Mouse (Mus musculus) stomach, embryonic 15.5 days (tissue): ENCODE measurements around the gene Dtx4. TPM values are rescaled to one million over a fixed set of nuclear protein-coding genes. Genes with fewer than 3 reads are reported as not detected.
A peak's percentile ranks its signal among the peaks of the same experiment; 100 is the strongest.

Experiments used
- ATAC-seq: fragments of 200-750 bp; cut with Nextera tagmentation; 2 replicates; pipeline ENCODE4 v1.8.0; 2017; ENCODE audit warnings: low read depth, moderate number of reproducible peaks, moderate TSS enrichment; ENCODE audit not compliant: insufficient read depth, low FRiP score
- H3K27ac ChIP-seq: fragments of 300-500 bp; sonication (generic); 2 replicates; pipeline ENCODE4 v1.5.1; 2015; ENCODE audit warnings: mild to moderate bottlenecking, inconsistent platforms
- H3K27me3 ChIP-seq: fragments of 300-500 bp; sonication (generic); replicated peaks from 2 replicates; pipeline ENCODE4 v1.6.1; 2015; ENCODE audit warnings: inconsistent platforms
- H3K36me3 ChIP-seq: fragments of 300-500 bp; sonication (generic); 2 replicates; pipeline ENCODE4 v1.6.1; 2015; ENCODE audit warnings: inconsistent platforms
- H3K4me1 ChIP-seq: fragments of 300-500 bp; sonication (generic); 2 replicates; pipeline ENCODE4 v1.6.1; 2015; ENCODE audit warnings: inconsistent platforms
- H3K4me2 ChIP-seq: fragments of 300-500 bp; sonication (generic); 2 replicates; pipeline ENCODE4 v1.6.1; 2015; ENCODE audit warnings: mild to moderate bottlenecking, inconsistent platforms
- H3K4me3 ChIP-seq: fragments of 300-500 bp; sonication (generic); replicated peaks from 2 replicates; pipeline ENCODE4 v1.5.1; 2015; ENCODE audit warnings: inconsistent platforms
- H3K9ac ChIP-seq: fragments of 300-500 bp; sonication (generic); 2 replicates; pipeline ENCODE4 v1.6.1; 2015; ENCODE audit warnings: inconsistent platforms
- H3K9me3 ChIP-seq: fragments of 300-500 bp; sonication (generic); 2 replicates; pipeline ENCODE4 v1.6.1; 2016; ENCODE audit warnings: inconsistent platforms
- WGBS: fragments of 180-500 bp; shearing (Covaris S2); methylation state at CpG from one replicate; pipeline ENCODE4 v1.1.7; 2015; 5-methylcytosine and 5-hydroxymethylcytosine counted together
- polyA plus RNA-seq: library from polyadenylated mRNA; unstranded; fragments of >200 nt; fragmentation: Nextera tagmentation; extraction: Ambion mirVana; gene quantifications from 2 replicates; pipeline ENCODE4 v1.2.1, GENCODE M21; 2015

Dtx4 gene
- polyA plus RNA-seq, 1 experiment from 2014 or later, result 14.7 TPM

DNA sequence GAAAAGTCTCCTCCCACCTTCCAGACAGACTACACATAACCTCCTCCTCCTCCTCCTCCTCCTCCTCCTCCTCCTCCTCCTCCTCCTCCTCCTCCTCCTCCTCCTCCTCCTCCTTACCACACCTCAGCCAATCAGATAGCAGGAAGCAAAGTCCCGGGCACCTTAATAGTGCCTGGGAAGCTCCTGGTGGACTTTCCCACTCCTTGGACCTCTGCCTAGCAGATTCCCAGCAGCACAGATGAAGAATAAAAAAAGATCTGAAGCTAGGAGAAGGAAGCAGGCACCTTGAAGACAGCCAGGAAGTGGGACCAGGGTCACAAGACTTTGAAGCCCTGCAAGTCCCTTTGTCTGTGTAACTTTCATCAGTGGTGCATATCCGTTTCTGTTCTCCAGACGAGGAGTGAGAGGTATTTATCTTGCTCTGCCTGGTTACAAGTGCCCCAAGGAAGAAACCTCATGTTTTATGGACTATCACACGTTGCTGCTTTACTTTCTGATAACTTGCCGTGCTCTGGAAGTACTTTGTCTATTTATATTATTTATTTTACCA lies 24.5 kb downstream of the Dtx4 start:
- Histone ChIP-seq H3K4me1 (peaks cover 13% of the 10 kb centered on the region), H3K9me3 (no peaks in the 10 kb centered on the region), H3K4me3 (no peak overlapping the region), H3K9ac (no peak overlapping the region), H3K4me2 (no peak overlapping the region), H3K27ac (0 out of 2 replicates have a peak overlapping the region, but pooled peaks have one; percentile 35), H3K27me3 (no peaks in the 10 kb centered on the region), H3K36me3 (peaks cover 6% of the 10 kb centered on the region)
- WGBS, result 33% methylated on average over 5 of the region's 5 CpGs
- ATAC-seq, result no peak

DNA sequence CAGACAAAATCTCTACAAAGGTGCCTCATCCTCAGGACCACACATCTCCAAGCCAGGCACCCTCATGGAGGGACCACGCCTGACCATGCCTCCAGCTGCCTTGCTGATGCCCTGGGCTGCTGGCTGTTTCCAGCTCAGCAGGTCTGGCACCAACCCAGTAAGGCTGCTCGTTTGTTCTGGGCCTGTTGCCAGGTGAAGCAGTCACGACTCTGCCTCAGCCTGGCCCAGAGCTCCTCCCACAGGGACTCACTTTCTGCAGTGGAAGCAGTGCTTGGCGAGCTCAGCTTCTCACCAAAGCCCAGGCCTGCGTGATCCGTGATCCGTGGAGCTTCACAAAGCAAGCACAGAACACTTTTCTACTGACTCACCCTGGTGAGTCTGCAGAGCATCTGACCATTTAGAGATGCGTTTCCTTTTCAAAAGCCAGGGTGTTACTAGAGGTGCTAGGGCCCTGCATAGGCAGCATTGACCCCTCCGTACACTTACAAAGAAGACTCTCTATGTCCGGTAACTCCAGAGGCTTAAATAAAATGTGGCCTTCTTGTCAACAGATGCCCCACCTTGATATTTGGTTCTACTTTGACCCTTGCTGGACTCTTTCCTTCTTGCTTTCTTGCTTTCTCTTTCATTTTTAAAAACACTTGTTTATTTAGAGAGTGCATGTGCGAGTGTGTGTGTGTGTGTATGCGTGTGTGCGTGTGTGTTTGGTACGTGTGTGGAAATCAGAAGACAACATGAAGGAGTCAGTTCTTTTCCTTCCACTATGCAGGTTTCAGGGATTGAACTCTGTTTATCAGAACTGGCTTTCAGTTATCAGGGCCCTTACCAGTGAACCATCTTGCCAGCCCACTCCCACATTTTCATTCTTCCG lies 25.6 kb downstream of the Dtx4 start:
- no peaks in the 10 kb centered on the region for H3K27me3 ChIP-seq
- H3K9ac ChIP-seq, result no peak overlapping the region
- H3K4me2 ChIP-seq, result peak overlapping the region; percentile 21; the same call in 1 of the 2 replicates
- no peak overlapping the region for H3K4me3 ChIP-seq
- peaks cover 13% of the 10 kb centered on the region for H3K4me1 ChIP-seq
- no peaks in the 10 kb centered on the region for H3K9me3 ChIP-seq
- H3K27ac ChIP-seq, result peak overlapping the region; percentile 86
- WGBS, result 46% methylated on average over 15 of the region's 15 CpGs
- H3K36me3 ChIP-seq, result no peaks in the 10 kb centered on the region; the same call in 1 of the 2 replicates
- ATAC-seq, result peak; percentile 95

DNA sequence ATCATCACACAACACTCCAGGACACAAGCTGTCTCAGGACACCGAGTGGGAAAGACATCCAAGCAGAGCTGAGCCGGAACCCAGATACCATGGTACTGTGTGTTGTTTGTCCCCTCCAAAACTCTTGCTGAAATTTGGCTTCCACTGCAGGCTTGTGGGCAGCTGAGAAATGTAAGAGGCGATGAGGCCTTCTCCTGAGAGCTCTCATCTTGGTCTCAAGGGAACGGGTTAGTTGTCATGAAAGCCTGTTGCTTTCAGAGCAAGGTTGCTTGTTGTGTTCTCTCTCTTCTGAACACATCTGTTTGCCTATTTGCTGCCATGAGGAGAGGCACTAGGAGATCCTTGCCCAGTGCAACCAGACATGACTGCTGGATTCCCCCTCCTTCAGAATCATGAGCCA lies 27.3 kb downstream of the Dtx4 start:
- no peak for ATAC-seq
- no peaks in the 10 kb centered on the region for H3K9me3 ChIP-seq
- H3K4me3 ChIP-seq, result no peak overlapping the region
- no peaks in the 10 kb centered on the region for H3K27me3 ChIP-seq
- H3K9ac ChIP-seq, result no peak overlapping the region
- H3K27ac ChIP-seq, result no peak overlapping the region
- H3K36me3 ChIP-seq, result peaks cover 10% of the 10 kb centered on the region; the same call in 1 of the 2 replicates
- no peak overlapping the region for H3K4me2 ChIP-seq
- H3K4me1 ChIP-seq, result peaks cover 13% of the 10 kb centered on the region
- 91% methylated on average over 4 of the region's 4 CpGs for WGBS

DNA sequence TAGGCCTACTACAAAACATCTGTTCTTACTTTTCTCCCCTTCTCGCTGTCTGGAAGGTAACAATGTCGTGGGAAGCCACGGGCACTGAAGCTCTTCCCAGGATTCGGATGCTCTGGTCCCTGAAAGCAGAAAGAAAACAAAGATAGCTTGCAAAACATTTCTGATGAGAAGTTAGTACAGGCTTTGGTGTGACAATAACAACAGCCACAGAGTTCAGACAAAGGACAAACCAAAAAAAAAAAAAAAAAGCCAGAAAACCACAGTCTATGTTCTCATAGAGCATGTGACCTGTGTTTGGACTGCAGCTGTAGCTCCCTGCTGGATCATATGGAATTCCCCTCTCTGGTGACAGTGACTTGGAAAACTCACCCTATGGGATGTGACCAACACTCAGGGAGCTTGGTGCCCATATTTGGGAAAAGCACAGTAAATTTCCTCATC lies 28.0 kb downstream of the Dtx4 start:
- Histone ChIP-seq H3K4me1 (peaks cover 13% of the 10 kb centered on the region), H3K27me3 (no peaks in the 10 kb centered on the region), H3K36me3 (peaks cover 13% of the 10 kb centered on the region; the same call in 1 of the 2 replicates), H3K9me3 (no peaks in the 10 kb centered on the region), H3K4me3 (no peak overlapping the region), H3K27ac (peak overlapping the region; percentile 42; the same call in 1 of the 2 replicates), H3K4me2 (no peak overlapping the region), H3K9ac (no peak overlapping the region)
- ATAC-seq, result no peak
- WGBS, result 71% methylated on average over 4 of the region's 4 CpGs

DNA sequence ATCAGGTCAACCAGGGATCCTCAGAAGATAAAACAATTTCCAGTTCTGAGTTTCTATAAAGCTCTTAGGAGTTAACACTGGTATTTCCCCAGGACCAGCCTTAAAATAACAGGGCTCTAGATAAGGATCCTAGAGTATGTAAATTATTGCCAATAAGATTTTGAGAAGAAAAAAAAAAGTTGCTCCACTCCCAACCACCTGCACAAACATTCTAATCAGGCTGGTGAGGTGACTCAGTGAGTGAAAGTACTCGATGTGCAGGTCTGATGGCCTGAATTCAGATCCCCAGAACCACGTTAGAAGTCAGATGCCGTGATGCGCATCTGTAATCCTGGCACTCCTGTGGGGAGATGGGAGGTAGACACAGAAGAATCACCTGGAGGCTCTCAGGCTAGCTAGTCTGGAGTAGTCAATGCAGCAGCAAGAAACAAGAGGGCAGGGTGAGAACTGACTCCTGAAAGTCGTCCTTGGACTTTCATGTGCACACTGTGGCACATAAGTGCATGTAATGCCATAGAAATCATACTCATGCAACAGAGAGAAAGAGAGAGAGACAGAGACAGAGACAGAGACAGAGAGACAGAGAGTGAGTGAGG lies 28.8 kb downstream of the Dtx4 start:
- 66% methylated on average over 5 of the region's 5 CpGs for WGBS
- H3K9ac ChIP-seq, result no peak overlapping the region
- H3K4me2 ChIP-seq, result no peak overlapping the region; the same call in 1 of the 2 replicates
- H3K9me3 ChIP-seq, result no peaks in the 10 kb centered on the region
- H3K36me3 ChIP-seq, result peaks cover 16% of the 10 kb centered on the region
- H3K27me3 ChIP-seq, result no peaks in the 10 kb centered on the region
- H3K4me3 ChIP-seq, result no peak overlapping the region
- H3K27ac ChIP-seq, result peak overlapping the region; percentile 42; the same call in 1 of the 2 replicates
- peaks cover 13% of the 10 kb centered on the region for H3K4me1 ChIP-seq
- peak; percentile 59; the same call in 1 of the 2 replicates for ATAC-seq

DNA sequence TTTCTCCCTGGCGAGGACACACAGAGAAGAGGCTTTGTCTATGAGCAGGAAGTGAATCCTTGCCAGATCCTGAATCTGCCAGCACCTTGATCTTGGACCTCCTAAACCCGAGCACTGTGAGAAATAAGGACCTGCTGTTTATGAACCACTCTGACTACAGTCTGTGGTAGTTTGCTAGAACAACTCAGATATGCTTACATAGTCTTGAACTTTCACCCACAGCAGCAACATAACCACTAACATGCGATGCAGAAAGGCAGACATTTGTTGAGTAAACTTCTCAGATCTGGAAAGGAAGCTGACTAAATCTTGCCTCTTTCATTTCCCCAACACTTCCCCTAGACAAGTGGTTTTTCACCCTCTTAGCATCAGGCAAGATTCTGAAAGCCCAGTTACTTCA lies 29.4 kb downstream of the Dtx4 start:
- Histone ChIP-seq H3K27ac (peak overlapping the region; percentile 36), H3K27me3 (no peaks in the 10 kb centered on the region), H3K36me3 (peaks cover 16% of the 10 kb centered on the region), H3K9ac (no peak overlapping the region), H3K4me3 (no peak overlapping the region), H3K4me2 (no peak overlapping the region; the same call in 1 of the 2 replicates), H3K9me3 (no peaks in the 10 kb centered on the region), H3K4me1 (peaks cover 13% of the 10 kb centered on the region)
- 53% methylated on average over 3 of the region's 3 CpGs for WGBS
- ATAC-seq, result no peak

DNA sequence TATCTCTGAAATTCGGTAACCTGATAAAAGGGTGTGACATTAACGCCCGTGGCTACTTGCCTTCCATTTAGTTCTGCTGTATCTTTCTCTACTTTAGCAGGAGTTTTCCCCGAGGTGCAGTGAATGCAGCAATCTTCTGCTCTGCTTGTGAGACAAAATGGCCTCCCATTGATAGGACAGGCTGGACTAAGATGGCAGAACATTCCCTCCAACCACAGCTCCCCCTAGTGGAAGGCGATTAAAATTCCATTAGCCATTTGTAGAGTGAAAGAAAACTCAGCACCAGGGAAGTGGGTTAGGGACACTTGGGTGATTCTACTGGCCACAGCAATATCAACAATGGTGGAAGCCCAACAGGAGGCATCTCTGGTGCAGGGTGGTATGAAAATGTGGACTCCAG lies 33.8 kb downstream of the Dtx4 start:
- no peaks in the 10 kb centered on the region for H3K4me1 ChIP-seq
- 83% methylated on average over 5 of the region's 5 CpGs for WGBS
- no peak for ATAC-seq

DNA sequence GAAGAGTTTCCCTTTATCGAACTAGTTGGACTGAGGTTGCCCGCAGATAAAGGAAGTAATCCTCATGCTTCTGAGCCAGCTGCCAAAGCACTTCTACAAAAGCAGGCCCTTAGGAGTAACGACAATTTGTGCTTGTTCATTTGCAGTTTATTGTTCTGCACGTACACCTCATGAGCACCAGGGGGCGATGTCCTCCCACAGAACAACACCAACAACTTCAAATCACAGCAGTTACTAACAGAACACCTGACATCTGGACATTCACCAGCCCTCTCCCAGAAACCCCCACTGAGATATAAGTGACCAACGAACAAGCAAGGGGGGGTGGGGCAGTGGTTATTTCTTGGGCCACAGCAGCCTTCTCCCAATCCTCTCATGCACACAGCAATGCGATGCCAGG lies 35.0 kb downstream of the Dtx4 start:
- H3K4me3 ChIP-seq, result no peak overlapping the region
- H3K9me3 ChIP-seq, result no peaks in the 10 kb centered on the region
- 31% methylated on average over 7 of the region's 7 CpGs for WGBS
- H3K27me3 ChIP-seq, result no peaks in the 10 kb centered on the region
- H3K4me2 ChIP-seq, result no peak overlapping the region
- H3K36me3 ChIP-seq, result peaks cover 16% of the 10 kb centered on the region; the same call in 1 of the 2 replicates
- no peak for ATAC-seq
- no peak overlapping the region for H3K27ac ChIP-seq
- no peaks in the 10 kb centered on the region for H3K4me1 ChIP-seq
- H3K9ac ChIP-seq, result no peak overlapping the region

More for the DNA sequence above, 33.8 kb downstream of the Dtx4 start:
- Histone ChIP-seq H3K4me2 (no peak overlapping the region), H3K9ac (no peak overlapping the region), H3K27me3 (no peaks in the 10 kb centered on the region), H3K4me3 (no peak overlapping the region), H3K9me3 (no peaks in the 10 kb centered on the region), H3K27ac (no peak overlapping the region), H3K36me3 (peaks cover 16% of the 10 kb centered on the region; the same call in 1 of the 2 replicates)

DNA sequence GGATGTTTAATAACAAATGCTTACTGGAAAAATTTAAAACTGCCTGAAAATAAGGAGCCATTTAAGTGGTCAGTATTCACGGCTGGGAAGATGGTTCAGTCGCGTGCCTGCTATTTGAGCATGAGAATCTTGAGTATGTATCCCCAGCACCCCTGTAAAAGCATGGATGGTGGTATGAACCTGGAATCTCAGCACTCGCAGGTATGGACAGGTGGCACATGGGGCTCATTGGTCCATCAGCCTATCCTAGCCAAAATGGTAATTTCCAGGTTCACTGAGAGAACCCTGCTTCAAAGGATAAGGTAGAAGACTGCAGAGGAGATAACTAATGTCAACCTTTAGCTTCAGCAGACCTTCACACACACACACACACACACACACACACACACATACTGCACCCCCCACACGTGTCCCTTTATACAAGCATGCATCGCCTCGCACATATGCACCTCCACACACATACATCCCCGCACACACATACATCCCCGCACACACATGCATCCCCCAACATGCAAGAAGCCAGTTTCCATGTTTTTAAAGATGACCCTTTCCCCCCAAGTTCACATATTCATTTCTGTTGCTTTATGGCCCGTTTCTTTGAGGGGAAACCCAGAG lies 35.6 kb downstream of the Dtx4 start:
- Histone ChIP-seq H3K4me1 (no peaks in the 10 kb centered on the region), H3K4me2 (no peak overlapping the region), H3K9ac (no peak overlapping the region), H3K27me3 (no peaks in the 10 kb centered on the region), H3K27ac (no peak overlapping the region), H3K36me3 (peaks cover 16% of the 10 kb centered on the region; the same call in 1 of the 2 replicates), H3K4me3 (no peak overlapping the region), H3K9me3 (no peaks in the 10 kb centered on the region)
- no peak for ATAC-seq
- 88% methylated on average over 10 of the region's 10 CpGs for WGBS

DNA sequence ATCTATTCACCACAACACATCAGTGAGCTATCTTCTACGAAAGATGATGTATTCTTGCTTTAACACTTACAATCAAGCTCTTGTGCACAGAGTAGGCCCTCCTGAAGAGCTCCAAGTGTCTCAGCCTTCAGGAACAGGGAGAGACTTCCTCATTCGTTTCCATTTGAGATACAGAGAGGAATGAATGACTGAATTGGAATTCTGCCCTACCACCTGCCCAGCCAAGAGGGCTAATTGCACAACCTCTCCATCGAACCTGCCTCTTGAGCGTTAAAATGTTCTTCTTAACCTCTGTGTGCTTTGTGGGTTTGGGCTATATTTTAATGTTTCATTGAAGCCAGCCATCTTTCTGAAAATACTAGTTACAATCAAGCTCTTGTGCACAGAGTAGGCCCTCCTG lies 36.6 kb downstream of the Dtx4 start:
- no peak overlapping the region for H3K4me2 ChIP-seq
- no peaks in the 10 kb centered on the region for H3K4me1 ChIP-seq
- no peak overlapping the region for H3K9ac ChIP-seq
- no peaks in the 10 kb centered on the region for H3K9me3 ChIP-seq
- no peak overlapping the region for H3K4me3 ChIP-seq
- no peaks in the 10 kb centered on the region for H3K27me3 ChIP-seq
- ATAC-seq, result no peak
- H3K27ac ChIP-seq, result 0 out of 2 replicates have a peak overlapping the region, but pooled peaks have one; percentile 23
- 74% methylated on average over 4 of the region's 4 CpGs for WGBS
- H3K36me3 ChIP-seq, result peaks cover 14% of the 10 kb centered on the region; the same call in 1 of the 2 replicates

DNA sequence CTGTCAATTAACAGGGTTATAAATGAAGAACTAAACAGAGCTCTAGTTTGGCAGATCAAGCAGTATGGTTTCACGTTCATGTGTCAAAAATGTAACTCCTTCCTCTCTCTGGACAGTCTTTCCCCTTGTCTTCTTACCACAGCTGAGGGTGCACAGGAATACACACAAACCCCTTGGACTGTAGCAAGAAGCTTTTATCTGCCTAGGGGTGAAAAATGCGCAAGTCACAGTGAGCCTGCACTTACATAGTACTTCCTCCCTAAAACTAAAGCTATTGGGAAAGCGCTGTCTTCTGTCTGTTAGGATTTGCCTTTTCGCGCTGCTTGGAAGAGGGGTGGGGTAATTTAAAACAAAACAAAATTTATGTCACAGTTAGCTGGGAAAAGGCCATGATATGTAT lies 37.1 kb downstream of the Dtx4 start:
- WGBS, result 55% methylated on average over 5 of the region's 5 CpGs
- peak overlapping the region; percentile 23; the same call in 1 of the 2 replicates for H3K27ac ChIP-seq
- no peak for ATAC-seq

More for the DNA sequence above, 37.1 kb downstream of the Dtx4 start:
- Histone ChIP-seq H3K4me2 (no peak overlapping the region), H3K9ac (no peak overlapping the region), H3K9me3 (no peaks in the 10 kb centered on the region), H3K27me3 (no peaks in the 10 kb centered on the region), H3K36me3 (peaks cover 8% of the 10 kb centered on the region; the same call in 1 of the 2 replicates), H3K4me1 (no peaks in the 10 kb centered on the region), H3K4me3 (no peak overlapping the region)
